Mouse (Mus musculus) MEL-GATA-1-ER (cell line): Measurements from ENCODE around the gene Hils1.

ENCODE experiments used
- DNase-seq: peaks from one replicate; pipeline ENCODE4 v3.0.0-alpha.2; 2012; ENCODE audit warnings: low read depth; ENCODE audit errors: extremely low read depth

Gene Hils1

GRCm38 (mm10) chr11:94987851-94988250, 20.5 kb downstream of the Hils1 start:
- no peak for DNase-seq

- DNase-seq, result no peak
Observed at GRCm38 (mm10) chr11:94988780-94989561, 21.6 kb downstream of the Hils1 start.

- DNase-seq, result peak; percentile 92
Observed at GRCm38 (mm10) chr11:94989562-94990017, 22.2 kb downstream of the Hils1 start.

- no peak for DNase-seq
Observed at GRCm38 (mm10) chr11:94990102-94990748, 22.8 kb downstream of the Hils1 start.

- DNase-seq, result peak; percentile 74
Observed at GRCm38 (mm10) chr11:94990749-94991577, 23.6 kb downstream of the Hils1 start, which contains the start of gene Ppp1r9b. TSS of gene Ppp1r9b (plus strand) at chr11:94991035.

GRCm38 (mm10) chr11:94991641-94992479, 24.5 kb downstream of the Hils1 start:
- DNase-seq, result no peak

- DNase-seq, result no peak
Observed at GRCm38 (mm10) chr11:94992480-94992753, 25.0 kb downstream of the Hils1 start.

- peak; percentile 71 for DNase-seq
Observed at GRCm38 (mm10) chr11:94992754-94993606, 25.6 kb downstream of the Hils1 start.

- no peak for DNase-seq
Observed at GRCm38 (mm10) chr11:94994208-94994814, 26.9 kb downstream of the Hils1 start.

- no peak for DNase-seq
Observed at GRCm38 (mm10) chr11:94994947-94995772, 27.8 kb downstream of the Hils1 start.

- DNase-seq, result no peak
Observed at GRCm38 (mm10) chr11:94996101-94996500, 28.7 kb downstream of the Hils1 start.

GRCm38 (mm10) chr11:94996984-94997383, 29.6 kb downstream of the Hils1 start:
- no peak for DNase-seq

GRCm38 (mm10) chr11:94997596-94997995, 30.2 kb downstream of the Hils1 start:
- DNase-seq, result peak; percentile 86

- no peak for DNase-seq
Observed at GRCm38 (mm10) chr11:94998041-94998531, 30.7 kb downstream of the Hils1 start.

GRCm38 (mm10) chr11:95000128-95000527, 32.7 kb downstream of the Hils1 start:
- DNase-seq, result no peak

GRCm38 (mm10) chr11:95000548-95000947, 33.2 kb downstream of the Hils1 start:
- peak; percentile 68 for DNase-seq

GRCm38 (mm10) chr11:95001058-95001457, 33.7 kb downstream of the Hils1 start:
- DNase-seq, result no peak

- no peak for DNase-seq
Observed at GRCm38 (mm10) chr11:95001584-95002347, 34.4 kb downstream of the Hils1 start.
